Comparison of ENCODE assay signal across 8 mouse cellular contexts in genomic region chr6:47879049-47879716, GRCm38 (mm10). TPM values are rescaled to one million over a fixed set of nuclear protein-coding genes. Genes with fewer than 3 reads are reported as not detected.
DNase-seq lines count a peak whose midpoint lies in the region; ATAC-seq and TF ChIP-seq lines count a peak whose summit lies in the region.
"Had no signal": no experiment of that assay in that cellular context is flagged by ENCODE, and none has a peak within 500 bp of the region (broad histone marks: within the 10 kb centered on the region; RNA-seq: fewer than 3 reads in every experiment).

No protein-coding gene starts in this region.

- TF ChIP-seq EP300 in stomach, postnatal 0 days (optimal IDR thresholded peaks at IDR 0.05): no peak

- H3K27me3 ChIP-seq in forebrain, embryonic 14.5 days (replicated peaks; ENCODE audit: control insufficient read depth, insufficient read depth, low read length): no peaks in the 10 kb centered on the region
- H3K27me3 ChIP-seq in liver, embryonic 11.5 days (replicated peaks; ENCODE audit: control insufficient read depth, insufficient read depth, low read length): no peaks in the 10 kb centered on the region
- no peaks in the 10 kb centered on the region for H3K27me3 ChIP-seq in stomach, postnatal 0 days (ENCODE audit: control insufficient read depth, insufficient read depth, low read length)

- ATAC-seq in forebrain, embryonic 14.5 days: no peak
- ATAC-seq in liver, embryonic 11.5 days (replicated peaks; ENCODE audit: low FRiP score): no peak
- ATAC-seq in stomach, postnatal 0 days (ENCODE audit: low FRiP score, low TSS enrichment): no peak
- ATAC-seq in CD4-positive, CD25-positive, alpha-beta regulatory T cell, adult 4 months: no peak

- no peak overlapping the region; the same call in 1 of the 2 replicates for H3K27ac ChIP-seq in forebrain, embryonic 14.5 days (ENCODE audit: low read depth, low read length)
- no peak overlapping the region for H3K27ac ChIP-seq in liver, embryonic 11.5 days (ENCODE audit: low read depth, low read length)
- peak overlapping the region; percentile 59 for H3K27ac ChIP-seq in stomach, postnatal 0 days (replicated peaks)

- peak overlapping the region; percentile 86 for H3K4me3 ChIP-seq in forebrain, embryonic 14.5 days (ENCODE audit: low read depth, low read length)
- no peak overlapping the region; the same call in 1 of the 2 replicates for H3K4me3 ChIP-seq in liver, embryonic 11.5 days (ENCODE audit: low read depth, low read length)
- peak overlapping the region; percentile 82; the same call in 1 of the 2 replicates for H3K4me3 ChIP-seq in stomach, postnatal 0 days (ENCODE audit: low read depth, low read length)

- H3K4me2 ChIP-seq in forebrain, embryonic 14.5 days (ENCODE audit: low read length): peak overlapping the region; percentile 90
- H3K4me2 ChIP-seq in liver, embryonic 11.5 days: peak overlapping the region; percentile 95
- H3K4me2 ChIP-seq in stomach, postnatal 0 days (replicated peaks; ENCODE audit: low read depth): peak overlapping the region; percentile 77

- peak overlapping the region; percentile 96 for H3K9ac ChIP-seq in forebrain, embryonic 14.5 days (ENCODE audit: low read length)
- peak overlapping the region; percentile 84 for H3K9ac ChIP-seq in liver, embryonic 11.5 days (ENCODE audit: low read depth, low read length)
- H3K9ac ChIP-seq in stomach, postnatal 0 days (ENCODE audit: low read length): peak overlapping the region; percentile 92

- H3K4me1 ChIP-seq in forebrain, embryonic 14.5 days (ENCODE audit: control insufficient read depth, insufficient read depth, low read length): peaks cover 11% of the 10 kb centered on the region
- peaks cover 14% of the 10 kb centered on the region for H3K4me1 ChIP-seq in liver, embryonic 11.5 days (replicated peaks; ENCODE audit: control insufficient read depth, insufficient read depth, low read length)
- peaks cover 8% of the 10 kb centered on the region for H3K4me1 ChIP-seq in stomach, postnatal 0 days (replicated peaks; ENCODE audit: control insufficient read depth, insufficient read depth)

- H3K36me3 ChIP-seq in forebrain, embryonic 14.5 days (ENCODE audit: control insufficient read depth, insufficient read depth, low read length): peaks cover 47% of the 10 kb centered on the region
- peaks cover 19% of the 10 kb centered on the region; the same call in 1 of the 2 replicates for H3K36me3 ChIP-seq in liver, embryonic 11.5 days (ENCODE audit: control insufficient read depth, insufficient read depth, low read length)
- H3K36me3 ChIP-seq in stomach, postnatal 0 days (ENCODE audit: control insufficient read depth, insufficient read depth, low read length): peaks cover 4% of the 10 kb centered on the region; the same call in 1 of the 2 replicates

- 63% methylated on average over 4 of the region's 4 CpGs for WGBS in forebrain, embryonic 14.5 days
- WGBS in liver, embryonic 11.5 days: 68% methylated on average over 4 of the region's 4 CpGs
- WGBS in stomach, postnatal 0 days: 45% methylated on average over 4 of the region's 4 CpGs

- no peaks in the 10 kb centered on the region for H3K9me3 ChIP-seq in forebrain, embryonic 14.5 days (replicated peaks; ENCODE audit: control insufficient read depth, low read length)
- no peaks in the 10 kb centered on the region for H3K9me3 ChIP-seq in liver, embryonic 11.5 days (ENCODE audit: control insufficient read depth, low read length)
- no peaks in the 10 kb centered on the region for H3K9me3 ChIP-seq in stomach, postnatal 0 days (ENCODE audit: control insufficient read depth, low read length)

- DNase-seq in urinary bladder, postnatal 14 days (ENCODE audit: low spot score): peak; percentile 54
- no peak for DNase-seq in urinary bladder, adult 2 months (ENCODE audit: low spot score)
- DNase-seq in forebrain, embryonic 14.5 days (ENCODE audit: low spot score): no peak
- DNase-seq in liver, embryonic 11.5 days (ENCODE audit: low spot score): no peak
- DNase-seq in stomach, postnatal 0 days (ENCODE audit: low spot score): no peak
- no peak for DNase-seq in adipocyte (ENCODE audit: low spot score)
- DNase-seq: thymus, adult 2 months had no signal

- no peak for TF ChIP-seq CTCF in stomach, postnatal 0 days (IDR thresholded peaks at IDR 0.05; ENCODE audit: low read depth)

RNA-seq across cellular contexts. Expression of gene Zfp282, which starts 2.2 kb away (rescaled TPM):
- polyA plus RNA-seq in urinary bladder, adult 2 months (2012; rRNA removed): 11.8 and 12.6 TPM in 2 replicates
- 12.5 and 18.0 TPM in 2 replicates for polyA plus RNA-seq in forebrain, embryonic 14.5 days (2014; fragmentation: Nextera tagmentation; extraction: Ambion mirVana)
- polyA plus RNA-seq in liver, embryonic 11.5 days (2014; fragmentation: Nextera tagmentation; extraction: Ambion mirVana): 8.3 and 8.8 TPM in 2 replicates
- 6.8 and 7.5 TPM in 2 replicates for polyA plus RNA-seq in stomach, postnatal 0 days (2015; fragmentation: Nextera tagmentation; extraction: Ambion mirVana)
- polyA plus RNA-seq in CD4-positive, CD25-positive, alpha-beta regulatory T cell, adult 4 months (2017; shearing (Covaris generic)): 1 to 10 TPM; 2.5 to 3.2 TPM

RNA-seq across cellular contexts. Expression of gene Zfp212, which starts 41.1 kb away (rescaled TPM):
- polyA plus RNA-seq in urinary bladder, adult 2 months (2012; rRNA removed): 14.8 and 15.2 TPM in 2 replicates
- polyA plus RNA-seq in forebrain, embryonic 14.5 days (2014; fragmentation: Nextera tagmentation; extraction: Ambion mirVana): 12.1 and 14.0 TPM in 2 replicates
- polyA plus RNA-seq in liver, embryonic 11.5 days (2014; fragmentation: Nextera tagmentation; extraction: Ambion mirVana): 9.5 and 9.8 TPM in 2 replicates
- 8.1 and 8.2 TPM in 2 replicates for polyA plus RNA-seq in stomach, postnatal 0 days (2015; fragmentation: Nextera tagmentation; extraction: Ambion mirVana)
- 10 to 100 TPM; 15.9 to 31.4 TPM for polyA plus RNA-seq in CD4-positive, CD25-positive, alpha-beta regulatory T cell, adult 4 months (2017; shearing (Covaris generic))

RNA-seq across cellular contexts. Expression of gene Zfp398, which starts 43.7 kb away (rescaled TPM):
- polyA plus RNA-seq in urinary bladder, adult 2 months (2012; rRNA removed): 6.6 and 8.2 TPM in 2 replicates
- polyA plus RNA-seq in forebrain, embryonic 14.5 days (2014; fragmentation: Nextera tagmentation; extraction: Ambion mirVana): 9.1 and 15.4 TPM in 2 replicates
- polyA plus RNA-seq in liver, embryonic 11.5 days (2014; fragmentation: Nextera tagmentation; extraction: Ambion mirVana): 5.6 and 5.8 TPM in 2 replicates
- polyA plus RNA-seq in stomach, postnatal 0 days (2015; fragmentation: Nextera tagmentation; extraction: Ambion mirVana): 3.8 and 4.0 TPM in 2 replicates
- polyA plus RNA-seq in CD4-positive, CD25-positive, alpha-beta regulatory T cell, adult 4 months (2017; shearing (Covaris generic)): 10 to 100 TPM; 13.8 to 14.0 TPM

RNA-seq across cellular contexts. Expression of gene Zfp786, which starts 48.5 kb away (rescaled TPM):
- 0.48 and 0.75 TPM in 2 replicates for polyA plus RNA-seq in urinary bladder, adult 2 months (2012; rRNA removed)
- 10.6 and 12.7 TPM in 2 replicates for polyA plus RNA-seq in forebrain, embryonic 14.5 days (2014; fragmentation: Nextera tagmentation; extraction: Ambion mirVana)
- polyA plus RNA-seq in liver, embryonic 11.5 days (2014; fragmentation: Nextera tagmentation; extraction: Ambion mirVana): 0.90 and 1.3 TPM in 2 replicates
- 1.0 and 1.1 TPM in 2 replicates for polyA plus RNA-seq in stomach, postnatal 0 days (2015; fragmentation: Nextera tagmentation; extraction: Ambion mirVana)
- not detected for polyA plus RNA-seq in CD4-positive, CD25-positive, alpha-beta regulatory T cell, adult 4 months (2017; shearing (Covaris generic))
